Mouse (Mus musculus) spleen, postnatal 10 days (tissue): ENCODE measurements around the gene Fam89a.

Experiments
- DNase-seq, 2 experiments: peaks; one replicate each; pipeline ENCODE4 v3.0.0; 2021 to 2022; ENCODE audit warnings: low spot score in 2 of 2

Fam89a gene

DNA sequence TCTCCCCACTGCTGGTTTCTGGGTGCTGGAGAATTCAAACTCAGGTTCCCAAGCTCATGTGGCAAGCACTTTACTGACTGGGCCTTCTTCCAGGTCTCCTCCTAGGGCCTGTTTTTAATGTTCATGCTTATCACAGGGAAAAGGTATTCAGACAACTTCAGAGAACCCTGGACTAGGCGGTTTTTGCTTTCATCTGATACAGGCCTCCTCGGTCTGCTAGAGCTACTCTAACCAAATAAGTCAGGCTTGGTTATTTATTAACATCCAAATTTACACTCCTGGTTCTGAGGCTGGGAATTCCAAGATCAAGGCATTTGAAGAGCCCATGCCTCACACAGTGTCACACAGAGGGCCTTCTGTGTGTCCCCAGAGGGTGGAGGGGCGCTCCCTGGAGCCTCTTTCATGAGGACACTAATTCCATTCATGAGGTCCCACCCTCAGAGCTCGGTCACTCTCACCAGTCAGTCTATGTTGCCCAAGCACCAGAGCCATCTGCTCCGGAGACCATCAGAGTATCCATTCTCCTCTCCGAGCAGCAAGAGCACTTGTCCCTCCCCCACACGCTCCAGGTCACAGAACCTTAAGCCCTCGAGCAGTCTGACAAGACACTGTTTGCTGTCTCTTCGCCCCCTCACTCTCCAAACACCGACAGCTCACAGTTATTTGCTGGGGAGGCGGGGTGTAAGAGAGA, 2.6 kb upstream of the Fam89a start:
- no peak for DNase-seq

DNA sequence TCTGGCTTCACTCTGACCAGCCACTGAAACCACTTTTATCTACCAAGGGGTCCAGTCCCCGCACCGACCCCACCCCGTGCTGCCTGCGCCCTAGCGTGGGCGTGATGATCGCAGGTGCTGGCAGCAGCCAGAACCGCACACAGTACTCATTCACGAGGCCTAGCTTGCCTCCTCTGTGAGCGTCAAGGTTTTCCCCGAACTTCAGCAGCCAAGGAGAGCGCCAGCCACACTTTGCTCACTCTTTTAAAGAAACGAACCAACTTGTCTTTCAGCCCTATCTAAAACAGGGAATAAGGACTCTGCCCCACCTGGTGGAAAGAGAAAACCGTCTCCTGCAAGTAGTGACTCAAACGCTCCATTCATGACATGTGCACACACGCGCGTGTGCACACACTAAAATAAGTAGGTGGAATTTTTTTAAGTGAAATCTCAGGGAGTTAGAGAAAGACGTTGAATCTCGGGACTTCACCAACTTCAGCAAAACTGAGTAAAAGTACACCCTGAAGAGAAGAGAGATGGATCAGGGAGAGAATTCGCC, 762 bp upstream of the Fam89a start:
- no peak for DNase-seq

DNA sequence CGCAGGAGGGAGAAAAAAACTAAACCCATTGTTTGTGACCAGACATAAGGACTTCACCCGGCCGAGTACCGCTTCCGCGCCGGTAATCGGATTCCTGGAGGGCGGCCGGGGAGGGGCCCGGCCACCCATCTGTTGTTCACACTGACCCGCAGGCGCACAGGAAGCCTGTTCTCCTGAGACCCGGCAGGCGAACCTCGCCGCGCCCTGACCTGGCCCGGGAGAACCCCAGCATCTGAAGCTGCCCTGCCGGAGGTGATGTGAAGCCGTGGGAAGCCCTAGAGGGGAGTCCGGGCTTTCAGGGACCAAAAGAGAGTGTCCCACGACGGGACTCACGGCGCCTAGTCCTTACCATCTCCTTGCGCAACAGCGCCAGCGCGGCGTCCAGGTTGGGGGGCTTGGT, 441 bp downstream of the Fam89a start:
- DNase-seq, result peak in 1 of 2 experiments; percentile 20

DNA sequence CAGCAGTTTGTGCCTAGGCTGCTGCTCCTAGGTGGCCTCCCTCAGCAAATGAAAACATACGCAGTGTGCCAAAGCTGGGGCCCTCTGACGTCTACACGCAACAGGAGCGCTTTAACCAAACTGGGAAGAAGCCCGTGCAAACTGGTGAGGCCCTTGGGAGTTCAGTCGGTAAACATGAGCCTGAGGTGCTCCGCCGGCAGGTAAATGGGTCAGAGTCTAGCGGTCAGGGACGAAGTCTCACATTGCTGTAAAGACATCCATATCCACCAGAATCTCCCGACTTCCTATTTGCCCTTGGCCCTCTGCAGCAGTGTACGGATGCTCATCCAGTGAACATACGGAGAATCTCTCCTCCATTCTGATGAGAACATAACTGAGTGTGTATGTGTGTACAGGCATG, 5.0 kb downstream of the Fam89a start:
- DNase-seq, result no peak

DNA sequence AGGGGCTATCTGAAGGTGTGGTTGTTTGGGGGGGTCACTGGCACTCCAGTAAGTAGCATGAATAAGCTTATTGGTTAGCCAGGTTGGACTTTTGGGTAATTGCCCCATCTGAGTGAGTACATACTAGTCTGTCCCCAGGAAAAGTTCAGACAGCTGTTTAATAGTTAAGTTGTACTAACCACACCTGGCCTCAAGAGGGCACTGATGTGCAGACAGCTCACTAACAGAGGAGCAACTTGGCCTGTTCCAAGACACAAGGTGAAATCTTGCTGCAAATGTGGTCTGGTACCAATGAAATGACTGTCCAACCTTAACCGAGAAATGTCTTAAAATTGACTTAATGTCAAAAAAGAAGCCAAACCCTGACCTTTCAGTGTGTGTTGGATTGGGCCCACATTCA, 12.4 kb downstream of the Fam89a start:
- peak in 1 of 2 experiments; percentile 49 for DNase-seq

DNA sequence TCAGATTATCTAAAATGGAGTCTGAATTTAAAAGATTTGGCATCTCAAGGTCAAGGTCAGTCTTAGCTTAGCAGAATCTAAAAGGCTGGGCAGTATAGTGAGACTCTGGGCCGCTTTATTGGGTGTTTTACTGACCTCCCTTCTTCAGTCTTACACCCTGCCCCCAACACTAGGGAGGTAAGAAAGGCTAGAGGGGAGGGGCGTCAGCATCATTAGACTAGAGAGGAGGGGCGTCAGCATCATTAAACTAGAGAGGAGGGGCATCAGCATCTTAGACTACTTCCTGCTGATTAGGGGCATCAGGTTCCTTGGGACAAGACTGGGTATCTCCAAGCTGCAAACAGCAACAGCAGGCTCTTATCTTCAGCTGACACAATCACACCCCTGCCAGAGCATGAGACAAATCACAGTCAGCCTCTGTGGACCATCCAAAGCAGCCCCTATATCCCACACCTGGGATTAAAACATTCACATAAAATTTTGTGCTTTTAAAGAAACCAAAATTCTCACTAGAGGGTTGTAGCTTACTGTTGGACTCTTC, 16.2 kb downstream of the Fam89a start:
- no peak for DNase-seq

DNA sequence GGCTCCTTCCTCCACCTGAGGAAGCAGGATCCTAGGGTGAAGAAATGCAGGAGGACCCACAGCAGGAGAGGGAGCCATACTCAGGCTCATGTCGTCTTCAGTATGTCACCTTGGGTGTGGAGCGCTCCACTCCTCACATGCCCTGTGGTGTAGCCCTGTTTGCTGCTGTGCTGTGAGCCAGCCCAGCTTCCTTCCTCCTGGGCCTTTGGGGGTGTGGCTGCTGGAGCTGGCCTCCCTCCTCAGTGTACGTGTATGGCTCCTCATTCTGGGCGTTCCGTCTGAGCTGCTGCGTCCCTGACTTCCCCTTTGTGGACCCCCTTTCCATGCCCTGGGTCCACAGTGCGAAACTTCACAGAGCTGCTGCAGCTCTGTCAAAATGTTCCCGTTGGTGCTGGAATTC, 18.8 kb downstream of the Fam89a start:
- no peak for DNase-seq

DNA sequence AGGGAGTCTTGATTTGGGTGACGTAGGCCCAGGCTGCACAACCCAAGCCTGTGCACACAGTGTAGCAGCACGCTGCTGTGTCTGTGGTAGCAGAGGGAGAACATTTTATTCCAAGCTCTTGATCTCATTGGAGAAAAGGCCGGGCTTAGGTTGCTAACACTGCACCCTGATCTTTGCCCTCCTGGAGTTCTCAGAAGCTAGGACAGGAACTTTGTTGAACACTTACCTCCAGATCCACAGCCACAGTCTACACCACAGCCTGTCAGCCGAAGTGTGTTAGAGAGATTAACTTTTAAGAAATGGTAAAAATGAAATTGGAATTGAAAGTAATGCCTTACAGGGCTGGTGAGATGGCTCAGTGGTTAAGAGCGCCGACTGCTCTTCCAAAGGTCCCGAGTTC, 27.3 kb downstream of the Fam89a start:
- DNase-seq, result no peak

DNA sequence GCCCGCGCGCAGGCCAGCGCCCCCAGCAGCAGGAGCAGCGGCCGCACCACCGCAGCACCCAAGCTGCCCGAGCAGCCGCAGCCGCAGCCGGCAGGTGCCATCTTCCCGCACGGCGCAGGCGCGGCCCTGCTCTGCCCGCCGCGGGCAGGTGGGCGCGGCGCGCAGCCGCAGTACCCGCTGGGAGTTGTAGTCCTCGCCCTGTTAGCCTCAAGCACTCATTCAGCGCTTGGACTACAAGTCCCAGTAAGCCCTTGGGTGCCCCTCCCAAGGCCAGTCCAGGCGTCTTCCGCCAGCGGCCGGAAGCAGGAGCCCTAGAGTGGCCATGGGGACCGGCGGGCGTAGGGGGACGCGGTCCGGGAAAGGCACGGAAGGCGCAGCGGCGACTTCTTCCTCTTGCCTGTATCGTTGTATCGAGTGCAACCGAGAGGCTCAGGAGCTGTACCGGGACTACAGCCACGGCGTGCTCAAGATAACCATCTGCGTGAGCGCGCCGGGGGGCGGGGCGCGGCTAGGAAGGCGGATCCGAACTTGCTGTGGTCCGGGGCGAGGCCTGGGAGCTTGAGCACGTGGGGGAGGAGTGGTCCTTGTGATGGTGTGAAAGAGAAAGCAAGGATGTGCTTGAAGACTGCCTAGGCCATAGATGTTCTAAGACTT, 29.6 kb downstream of the Fam89a start, which contains the start of the genes Ttc13 and Arv1:
Gene Ttc13 (minus strand): TSS at position 122 of the 654 bp plus-strand sequence.
Gene Arv1 (plus strand): TSS at position 278 of the 654 bp plus-strand sequence.
- DNase-seq, result peak; percentile 92 to 97

DNA sequence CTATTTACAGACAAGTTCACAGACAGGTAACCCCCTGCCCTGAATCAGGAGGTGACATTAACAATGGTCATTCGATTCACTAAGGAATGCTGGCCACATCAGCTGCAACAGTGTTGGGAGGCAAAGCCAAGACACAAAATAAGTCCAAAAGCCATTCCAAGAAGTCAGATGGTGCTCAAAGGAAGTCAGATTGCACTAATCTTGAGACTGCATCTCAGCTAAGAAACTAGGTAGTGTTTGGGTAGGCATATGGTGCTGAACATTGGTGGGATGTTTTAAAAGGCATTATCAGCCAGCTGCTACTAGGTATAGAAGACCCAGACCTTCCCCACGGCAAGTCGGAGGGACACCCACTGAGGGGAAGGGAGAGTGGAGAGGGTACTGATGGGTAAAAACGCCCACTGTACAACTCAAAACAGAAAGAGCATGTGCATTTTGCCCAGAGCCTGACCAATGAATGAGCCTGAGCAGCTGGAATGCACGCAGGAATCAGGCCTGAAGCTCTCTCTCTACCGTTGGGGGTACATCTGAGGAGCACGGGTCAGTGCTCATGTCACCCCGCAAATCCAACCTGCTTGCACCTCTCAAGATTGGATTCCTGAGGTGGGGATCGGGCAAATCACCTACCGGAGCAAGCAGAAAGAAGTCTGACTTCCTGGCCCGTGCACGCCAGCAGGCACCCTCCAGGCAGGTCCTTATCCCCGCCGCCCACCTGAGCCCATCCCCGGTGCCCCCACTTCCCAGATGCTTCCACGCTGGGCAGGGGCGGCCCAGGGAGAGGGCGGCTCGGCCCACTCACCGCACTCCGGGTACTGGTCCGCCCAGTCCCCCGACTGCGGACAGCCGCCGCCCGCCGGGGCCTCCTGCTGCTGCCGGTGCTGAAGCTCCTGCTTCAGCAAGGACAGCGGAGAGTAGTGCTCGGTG, 30.4 kb downstream of the Fam89a start:
- DNase-seq, result no peak

DNA sequence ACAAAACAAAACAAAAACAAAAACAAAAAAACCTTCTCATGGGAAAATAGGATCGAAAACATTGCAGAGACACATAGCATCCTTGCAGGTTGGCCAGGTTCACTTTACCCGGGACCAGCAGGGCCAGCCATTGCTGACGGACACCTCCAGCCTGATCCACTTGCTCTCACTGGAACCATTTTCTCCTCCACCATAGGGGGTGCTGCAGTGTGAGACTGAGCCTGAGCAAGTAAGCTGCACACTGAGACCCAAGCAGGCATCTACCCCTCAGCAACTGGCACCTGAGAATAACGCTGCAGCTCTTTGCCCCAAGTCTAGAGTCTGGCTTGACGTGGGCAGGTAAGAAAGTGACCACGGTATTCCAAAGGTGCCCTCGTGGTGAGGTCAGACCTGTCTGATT, 31.5 kb downstream of the Fam89a start:
- peak in 1 of 2 experiments; percentile 43 for DNase-seq

DNA sequence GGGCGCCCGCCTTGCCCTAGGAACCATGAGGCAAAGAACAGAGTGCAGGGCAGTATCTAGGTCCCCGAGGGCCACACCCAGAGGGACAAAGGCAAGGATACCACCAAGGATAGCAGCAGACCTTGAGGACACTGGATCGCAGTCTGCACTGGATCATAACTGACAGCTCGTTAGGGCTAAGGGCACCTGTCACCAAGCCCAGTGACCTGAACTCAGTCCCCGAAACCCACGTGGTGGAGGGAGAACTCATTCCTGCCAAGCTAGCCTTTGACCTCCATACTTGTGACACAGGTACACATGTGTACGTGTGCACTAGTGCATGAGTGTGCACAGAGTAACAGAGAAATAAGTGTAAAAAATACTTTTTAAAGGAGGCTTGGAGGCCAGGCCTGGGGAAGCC, 35.9 kb downstream of the Fam89a start:
- no peak for DNase-seq

DNA sequence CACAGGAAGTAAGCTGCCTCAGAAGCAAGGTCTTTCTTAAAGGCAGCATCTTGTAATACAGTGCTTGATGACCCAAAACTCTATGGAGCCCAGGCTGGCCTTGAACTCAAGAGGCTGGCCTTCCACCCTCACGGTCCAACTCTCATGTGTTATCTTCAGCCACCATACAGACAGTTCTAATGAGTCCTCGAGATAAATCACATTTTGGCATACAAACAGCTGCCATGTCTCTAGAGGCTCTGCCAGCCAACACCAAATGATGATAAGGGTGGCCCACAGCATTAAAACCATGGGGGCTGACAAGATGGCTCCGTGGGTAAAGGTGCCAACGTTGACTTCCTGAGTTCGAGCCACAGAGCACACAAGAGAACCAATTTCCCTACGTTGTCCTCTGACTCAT, 38.4 kb downstream of the Fam89a start:
- no peak for DNase-seq

DNA sequence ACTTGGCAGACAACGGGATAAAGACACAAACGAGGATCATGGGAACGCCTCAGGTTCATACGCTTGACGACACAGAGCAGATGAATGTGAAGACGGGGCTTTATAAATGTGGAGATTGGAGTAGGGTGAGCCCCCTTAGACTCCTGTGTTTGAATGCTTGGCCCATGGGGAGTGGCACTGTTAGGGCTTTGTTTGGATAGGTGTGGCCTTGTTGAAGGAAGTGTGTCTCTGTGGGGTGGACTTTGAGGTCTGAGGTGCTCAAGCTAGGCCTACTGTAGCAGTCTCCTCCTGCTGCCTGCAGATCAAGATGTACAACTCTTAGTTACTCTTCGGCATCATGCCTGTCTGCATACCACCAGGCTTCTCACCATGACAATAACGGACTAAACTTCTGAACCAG, 45.8 kb downstream of the Fam89a start:
- DNase-seq, result no peak

DNA sequence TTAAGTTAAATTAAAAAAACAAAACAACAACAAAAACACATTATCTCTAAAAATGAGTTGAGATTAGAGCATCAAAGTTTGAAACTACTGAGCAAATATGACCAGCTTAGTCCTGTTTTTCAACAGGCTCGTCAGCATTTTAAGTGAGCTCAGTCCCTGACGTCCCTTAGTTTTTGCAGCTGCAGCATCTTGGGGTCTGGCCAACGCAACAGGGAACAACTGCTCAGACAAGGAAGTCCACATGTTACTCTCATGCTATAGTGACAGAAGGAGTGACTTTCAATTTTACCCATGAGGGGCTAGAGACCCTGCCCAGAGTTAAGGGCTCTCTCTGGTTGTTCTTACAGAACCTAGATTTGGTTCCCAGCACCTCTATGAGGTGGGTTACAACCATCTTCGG, 47.3 kb downstream of the Fam89a start:
- no peak for DNase-seq

DNA sequence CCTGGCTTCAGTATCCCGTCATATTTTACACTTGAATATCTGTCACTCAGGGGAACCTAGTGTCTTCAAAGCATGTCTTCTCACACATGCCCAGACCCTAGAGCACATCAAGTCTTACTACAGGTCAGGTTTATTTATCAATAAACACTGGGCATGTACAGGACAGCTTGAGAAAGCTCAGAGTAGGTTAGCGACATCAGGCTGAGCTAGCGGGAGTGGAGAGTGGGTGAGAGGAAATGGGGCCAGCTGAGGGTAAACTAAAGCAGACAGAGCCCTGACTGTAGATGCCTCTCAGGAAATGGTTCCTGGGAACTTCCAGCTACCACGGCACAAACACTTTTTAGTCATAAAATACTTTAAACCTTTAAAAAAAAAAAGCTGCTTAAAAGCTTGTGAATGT, 48.1 kb downstream of the Fam89a start:
- DNase-seq, result peak in 1 of 2 experiments; percentile 12

DNA sequence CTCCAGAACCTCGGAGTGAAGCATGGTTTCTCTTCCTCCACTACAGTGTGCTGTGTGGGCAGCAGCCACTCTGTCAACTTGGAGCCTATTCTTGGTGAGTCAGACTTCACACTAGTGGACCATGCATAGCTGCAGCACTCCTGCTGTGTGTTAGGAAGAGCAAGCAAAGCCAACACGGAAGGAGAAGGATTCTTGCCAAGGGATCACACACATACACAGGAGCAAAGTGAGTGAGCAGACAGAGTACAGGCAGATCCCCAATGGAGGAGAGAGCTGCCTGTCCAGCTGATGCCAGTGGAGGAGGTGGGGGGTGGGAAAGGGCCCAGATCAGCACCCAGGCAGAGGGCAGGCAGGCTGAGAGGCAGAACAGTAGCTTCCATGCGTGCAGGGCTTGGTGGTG, 49.4 kb downstream of the Fam89a start:
- DNase-seq, result no peak

DNA sequence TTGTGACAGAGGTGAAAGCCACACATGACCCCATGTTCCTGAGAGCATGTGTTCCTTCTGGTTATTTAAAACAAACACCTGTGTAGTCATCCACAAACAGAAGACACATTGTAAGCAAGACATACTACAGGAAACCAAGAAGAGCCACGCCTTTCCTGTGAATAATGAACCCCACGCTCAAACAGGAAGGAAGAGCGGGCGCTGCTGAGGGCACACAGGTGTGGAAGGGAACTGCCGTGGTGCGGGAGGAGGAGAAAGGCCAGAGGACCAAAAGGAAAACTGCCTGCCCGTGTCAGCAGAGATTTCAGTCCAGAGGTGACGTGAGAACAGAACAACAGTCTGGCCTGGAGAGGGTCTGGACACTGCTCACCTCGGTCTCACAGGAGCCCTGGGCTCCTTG, 50.6 kb downstream of the Fam89a start:
- peak in 1 of 2 experiments; percentile 61 for DNase-seq

DNA sequence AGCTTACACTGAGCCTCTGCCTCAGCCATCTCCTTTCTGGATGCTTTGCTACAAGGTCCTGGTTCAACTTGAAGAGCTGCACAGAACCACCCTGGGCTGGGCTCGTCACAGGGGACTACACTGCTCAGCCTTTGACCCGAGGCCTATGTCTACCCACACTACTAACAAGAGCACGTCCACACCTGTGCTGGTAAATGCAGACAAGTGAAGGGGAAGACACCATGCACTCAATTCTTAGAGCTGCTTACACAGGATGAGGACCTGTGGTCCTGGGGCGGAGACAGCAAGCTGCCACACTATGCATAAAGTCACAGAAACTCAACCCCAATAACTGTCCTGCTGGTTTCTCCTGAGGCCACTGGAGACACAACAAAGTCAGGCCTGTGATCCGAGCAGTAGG, 51.4 kb downstream of the Fam89a start:
- no peak for DNase-seq

DNA sequence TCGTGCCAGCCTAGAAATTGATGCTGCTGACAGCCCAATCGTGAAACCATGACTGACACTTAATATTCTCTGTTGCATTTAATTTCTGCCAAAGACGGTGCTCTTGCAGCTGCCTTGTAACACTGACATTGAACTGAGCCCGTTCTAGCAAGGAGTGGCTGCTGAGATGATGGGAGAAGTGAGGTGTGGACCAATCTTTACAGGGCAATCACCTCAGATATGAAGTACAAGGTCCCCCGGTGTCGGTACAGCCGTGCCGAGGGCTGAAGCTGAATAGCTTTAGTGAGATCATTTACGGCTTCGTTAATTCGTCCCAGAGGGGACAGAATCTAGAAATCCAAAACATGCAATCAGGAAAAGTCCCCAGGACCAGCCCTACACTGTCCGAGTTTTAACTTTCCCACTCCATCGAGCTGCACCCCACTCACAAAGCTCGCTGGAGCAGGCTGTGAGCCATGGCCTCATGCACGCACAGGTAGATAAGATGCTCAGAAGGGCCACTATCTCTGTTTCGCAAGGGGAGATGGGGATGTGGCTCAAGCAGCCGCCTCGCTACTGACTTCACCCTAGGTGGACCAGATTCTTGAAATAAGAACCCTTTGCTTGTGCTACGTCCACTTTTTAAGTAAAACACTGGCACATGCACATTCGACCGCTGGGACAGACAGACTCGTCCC, 56.1 kb downstream of the Fam89a start:
- DNase-seq, result no peak

DNA sequence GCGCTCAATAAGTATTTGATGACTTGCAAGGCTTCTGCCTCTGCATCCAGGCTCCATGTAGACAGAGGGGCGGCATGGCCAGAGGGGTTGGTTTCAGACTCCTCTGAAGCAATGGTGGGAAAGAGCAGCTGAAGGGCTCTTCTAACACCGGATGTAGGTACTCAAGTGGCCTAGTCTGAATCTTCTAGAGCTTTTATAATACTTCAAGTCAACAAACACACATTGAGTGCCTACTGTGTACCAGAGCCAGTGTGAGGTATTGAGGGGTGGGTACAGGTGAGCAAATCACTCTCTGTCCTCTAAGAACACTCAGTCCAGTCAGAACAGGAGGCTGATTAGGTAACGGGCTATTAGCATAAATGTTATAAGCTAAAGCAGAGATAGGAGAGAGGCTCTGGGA, 59.9 kb downstream of the Fam89a start:
- no peak for DNase-seq
